Mouse (Mus musculus) retina, adult 2 months (tissue): ENCODE measurements around the gene Obox6.

Source experiments
- DNase-seq: peaks from one replicate; pipeline ENCODE4 v3.0.0-alpha.2; 2012; ENCODE audit warnings: low read depth, low spot score

Gene Obox6

GRCm38 (mm10) chr7:15839578-15839977, at the start of gene Obox6:
Gene Obox6 (minus strand): TSS chr7:15839678.
- DNase-seq = no peak

- no peak for DNase-seq
Measured at GRCm38 (mm10) chr7:15884127-15884526, 44.6 kb upstream of the Obox6 start.

- DNase-seq = no peak
Measured at GRCm38 (mm10) chr7:15882317-15882716, 42.8 kb upstream of the Obox6 start, which contains the start of gene Crxos. Gene Crxos (plus strand): TSS chr7:15882617.

- DNase-seq = no peak
Measured at GRCm38 (mm10) chr7:15881831-15882230, 42.4 kb upstream of the Obox6 start.

DNA sequence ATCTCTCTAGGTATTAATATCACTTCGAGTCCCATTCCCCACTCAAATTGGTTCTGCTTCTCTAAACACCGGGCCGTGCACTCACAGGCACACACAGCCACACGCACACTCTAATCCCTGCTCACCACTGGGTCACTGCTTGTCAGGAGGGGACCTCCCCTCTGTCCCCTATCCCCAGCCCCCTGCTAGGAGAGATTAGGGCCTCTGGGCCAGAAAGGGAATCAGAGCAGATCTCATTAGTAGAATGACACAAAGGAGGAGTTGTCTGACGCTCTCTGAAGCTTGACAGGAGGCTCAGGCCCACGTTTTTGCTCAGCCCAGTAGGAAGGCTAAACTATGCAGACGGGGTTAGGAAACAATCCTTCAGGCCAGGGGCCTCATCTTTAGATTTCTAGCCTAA, 41.9 kb upstream of the Obox6 start:
- DNase-seq = peak; percentile 89

DNA sequence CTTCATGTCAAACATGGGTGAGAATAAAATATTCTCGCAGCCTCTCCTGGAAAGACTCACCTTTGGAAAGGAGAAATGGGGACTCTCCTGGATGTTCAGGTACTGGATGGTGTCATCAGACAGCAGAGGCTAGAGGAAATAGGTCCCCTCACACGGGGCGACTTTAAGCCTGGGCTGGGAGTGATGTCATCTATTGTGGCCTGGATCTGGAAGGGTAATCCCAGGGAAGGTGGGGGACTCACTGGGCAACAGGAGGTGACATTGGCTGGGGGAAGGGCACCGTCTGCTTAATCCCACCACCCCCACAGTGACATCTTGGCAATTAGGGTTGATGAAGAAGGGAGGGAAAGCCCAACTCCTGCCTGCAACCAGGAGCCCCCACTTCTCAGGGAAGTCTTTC, 40.3 kb upstream of the Obox6 start, which contains the start of gene Crx:
Gene Crx (minus strand): TSS at position 213 of the 400 bp plus-strand sequence.
- DNase-seq = peak; percentile 96

DNA sequence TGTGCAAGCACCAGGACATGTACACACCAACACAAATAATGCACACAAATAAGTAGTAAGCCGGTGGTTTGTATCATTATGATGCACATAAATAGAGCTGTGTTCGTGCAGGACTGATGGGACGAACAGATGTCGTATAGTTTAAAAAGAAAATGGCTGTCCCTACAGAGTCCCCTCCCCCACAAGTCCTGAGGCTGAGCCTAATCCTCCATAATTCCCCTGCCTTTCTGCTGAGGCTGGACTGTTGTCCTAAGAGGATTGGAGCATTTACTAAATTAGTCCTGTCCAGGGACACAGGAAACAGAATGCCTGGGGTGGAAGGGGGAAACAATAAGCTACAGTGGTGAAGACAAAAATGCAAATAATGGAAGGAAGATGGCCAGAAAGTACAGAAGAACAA, 24.6 kb upstream of the Obox6 start:
- DNase-seq = peak; percentile 93

- no peak for DNase-seq
Measured at GRCm38 (mm10) chr7:15859657-15860056, 20.2 kb upstream of the Obox6 start.
